Mouse (Mus musculus): ENCODE results near the gene Gm5799. TPM values are rescaled to one million over a fixed set of nuclear protein-coding genes. Genes with fewer than 3 reads are reported as not detected.
"Not testable (repeated sequence)": the region's sequence is repeated elsewhere in the genome, so short reads cannot be mapped to it uniquely, and the experiment has no call there.

Gene Gm5799
- polyA plus RNA-seq (2015; fragmentation: Nextera tagmentation; extraction: Ambion mirVana): not detected in 2 replicates

GRCm38 (mm10) chr14:43543276-43543675 is at the start of gene Gm5799:
TSS of gene Gm5799 (plus strand) at chr14:43543576.
- H3K36me3 ChIP-seq (ENCODE audit: control insufficient read depth, insufficient read depth); H3K27ac ChIP-seq (ENCODE audit: low read depth, low read length); ATAC-seq; H3K9me3 ChIP-seq (ENCODE audit: control insufficient read depth); H3K4me3 ChIP-seq (ENCODE audit: low read depth, low read length); H3K4me2 ChIP-seq (replicated peaks; ENCODE audit: low read depth); H3K9ac ChIP-seq (ENCODE audit: low read depth, low read length); H3K27me3 ChIP-seq (replicated peaks; ENCODE audit: control insufficient read depth, insufficient read depth, low read length); H3K4me1 ChIP-seq (replicated peaks; ENCODE audit: control insufficient read depth, insufficient read depth, low read length): not testable (repeated sequence)
- 89% methylated on average over 1 of the region's 2 CpGs for WGBS

GRCm38 (mm10) chr14:43531052-43532010 is 12.0 kb upstream of the Gm5799 start:
- H3K4me3 ChIP-seq (ENCODE audit: low read depth, low read length); H3K4me1 ChIP-seq (replicated peaks; ENCODE audit: control insufficient read depth, insufficient read depth, low read length); H3K36me3 ChIP-seq (ENCODE audit: control insufficient read depth, insufficient read depth); H3K9ac ChIP-seq (ENCODE audit: low read depth, low read length); H3K27me3 ChIP-seq (replicated peaks; ENCODE audit: control insufficient read depth, insufficient read depth, low read length); H3K9me3 ChIP-seq (ENCODE audit: control insufficient read depth); H3K27ac ChIP-seq (ENCODE audit: low read depth, low read length); ATAC-seq; H3K4me2 ChIP-seq (replicated peaks; ENCODE audit: low read depth): not testable (repeated sequence)
- WGBS: 33% methylated on average over 12 of the region's 15 CpGs

GRCm38 (mm10) chr14:43532011-43532383 is 11.4 kb upstream of the Gm5799 start:
- not testable (repeated sequence) for H3K4me1 ChIP-seq (replicated peaks; ENCODE audit: control insufficient read depth, insufficient read depth, low read length); H3K27me3 ChIP-seq (replicated peaks; ENCODE audit: control insufficient read depth, insufficient read depth, low read length); H3K9me3 ChIP-seq (ENCODE audit: control insufficient read depth); H3K4me3 ChIP-seq (ENCODE audit: low read depth, low read length); H3K27ac ChIP-seq (ENCODE audit: low read depth, low read length); H3K36me3 ChIP-seq (ENCODE audit: control insufficient read depth, insufficient read depth); ATAC-seq; H3K4me2 ChIP-seq (replicated peaks; ENCODE audit: low read depth); H3K9ac ChIP-seq (ENCODE audit: low read depth, low read length)
- WGBS: no CpG with 5 or more reads among the region's 6 CpGs

DNA sequence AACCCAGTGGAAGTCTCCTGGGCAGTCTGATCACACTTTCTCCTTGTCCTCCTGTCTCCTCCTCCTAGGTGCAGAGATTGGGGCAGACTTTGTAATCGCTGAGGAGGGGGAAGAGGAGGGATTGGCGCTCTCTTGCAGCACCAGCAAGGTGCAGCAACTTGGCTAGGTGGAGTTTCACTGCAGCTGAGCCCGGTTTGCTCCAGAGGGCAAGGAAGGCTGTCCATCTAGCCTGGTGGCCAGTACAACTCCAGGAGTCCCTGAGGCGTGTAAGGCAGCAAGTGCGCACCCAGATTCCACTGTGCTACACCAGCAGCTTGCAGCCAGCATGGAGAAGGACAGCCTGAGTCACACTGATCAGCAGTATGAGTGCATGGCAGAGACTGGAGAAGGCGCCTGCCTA is 11.0 kb upstream of the Gm5799 start:
- not testable (repeated sequence) for H3K9me3 ChIP-seq (ENCODE audit: control insufficient read depth); ATAC-seq; H3K27ac ChIP-seq (ENCODE audit: low read depth, low read length); H3K4me3 ChIP-seq (ENCODE audit: low read depth, low read length); H3K27me3 ChIP-seq (replicated peaks; ENCODE audit: control insufficient read depth, insufficient read depth, low read length); H3K36me3 ChIP-seq (ENCODE audit: control insufficient read depth, insufficient read depth); H3K4me1 ChIP-seq (replicated peaks; ENCODE audit: control insufficient read depth, insufficient read depth, low read length); H3K4me2 ChIP-seq (replicated peaks; ENCODE audit: low read depth); H3K9ac ChIP-seq (ENCODE audit: low read depth, low read length)
- 36% methylated on average over 5 of the region's 6 CpGs for WGBS

GRCm38 (mm10) chr14:43538144-43538543 is 5.2 kb upstream of the Gm5799 start:
- 68% methylated on average over 2 of the region's 2 CpGs for WGBS
- H3K9ac ChIP-seq (ENCODE audit: low read depth, low read length); H3K9me3 ChIP-seq (ENCODE audit: control insufficient read depth); ATAC-seq; H3K4me2 ChIP-seq (replicated peaks; ENCODE audit: low read depth); H3K4me3 ChIP-seq (ENCODE audit: low read depth, low read length); H3K27ac ChIP-seq (ENCODE audit: low read depth, low read length); H3K4me1 ChIP-seq (replicated peaks; ENCODE audit: control insufficient read depth, insufficient read depth, low read length); H3K36me3 ChIP-seq (ENCODE audit: control insufficient read depth, insufficient read depth); H3K27me3 ChIP-seq (replicated peaks; ENCODE audit: control insufficient read depth, insufficient read depth, low read length): not testable (repeated sequence)

DNA sequence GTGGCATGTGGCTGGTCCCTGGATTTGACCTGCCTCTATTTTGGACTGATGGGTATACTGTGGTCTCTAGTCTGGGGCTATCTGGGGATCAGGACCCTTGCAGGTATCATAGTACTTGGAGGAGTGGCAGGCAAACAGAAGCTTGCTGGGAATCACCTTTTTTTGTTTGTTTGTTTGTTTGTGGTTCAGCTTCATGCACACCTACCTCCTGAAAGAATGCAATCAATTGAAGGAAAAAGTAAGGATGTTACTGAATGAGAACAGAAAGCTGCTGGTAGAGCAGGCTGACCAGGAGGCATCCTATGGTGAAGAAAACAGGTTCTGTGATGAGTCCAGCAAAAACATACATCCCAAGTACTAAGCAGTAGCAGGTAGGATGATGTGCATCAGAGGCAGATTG is 2.9 kb downstream of the Gm5799 start:
- H3K27me3 ChIP-seq (replicated peaks; ENCODE audit: control insufficient read depth, insufficient read depth, low read length); H3K4me1 ChIP-seq (replicated peaks; ENCODE audit: control insufficient read depth, insufficient read depth, low read length); ATAC-seq: not testable (repeated sequence)

GRCm38 (mm10) chr14:43552271-43552670 is 8.9 kb downstream of the Gm5799 start:
- H3K27me3 ChIP-seq (replicated peaks; ENCODE audit: control insufficient read depth, insufficient read depth, low read length); H3K4me3 ChIP-seq (ENCODE audit: low read depth, low read length); H3K27ac ChIP-seq (ENCODE audit: low read depth, low read length); H3K4me1 ChIP-seq (replicated peaks; ENCODE audit: control insufficient read depth, insufficient read depth, low read length); H3K36me3 ChIP-seq (ENCODE audit: control insufficient read depth, insufficient read depth); H3K9me3 ChIP-seq (ENCODE audit: control insufficient read depth); H3K9ac ChIP-seq (ENCODE audit: low read depth, low read length); ATAC-seq; H3K4me2 ChIP-seq (replicated peaks; ENCODE audit: low read depth): not testable (repeated sequence)
- WGBS: 85% methylated on average over 2 of the region's 2 CpGs

More for the DNA sequence above, 2.9 kb downstream of the Gm5799 start:
- H3K27ac ChIP-seq (ENCODE audit: low read depth, low read length); H3K4me3 ChIP-seq (ENCODE audit: low read depth, low read length); H3K36me3 ChIP-seq (ENCODE audit: control insufficient read depth, insufficient read depth); H3K4me2 ChIP-seq (replicated peaks; ENCODE audit: low read depth); H3K9ac ChIP-seq (ENCODE audit: low read depth, low read length); H3K9me3 ChIP-seq (ENCODE audit: control insufficient read depth): not testable (repeated sequence)

- WGBS: 80% methylated on average over 4 of the region's 4 CpGs
- H3K4me3 ChIP-seq (ENCODE audit: low read depth, low read length); ATAC-seq; H3K36me3 ChIP-seq (ENCODE audit: control insufficient read depth, insufficient read depth); H3K27me3 ChIP-seq (replicated peaks; ENCODE audit: control insufficient read depth, insufficient read depth, low read length); H3K9ac ChIP-seq (ENCODE audit: low read depth, low read length); H3K4me2 ChIP-seq (replicated peaks; ENCODE audit: low read depth); H3K4me1 ChIP-seq (replicated peaks; ENCODE audit: control insufficient read depth, insufficient read depth, low read length); H3K9me3 ChIP-seq (ENCODE audit: control insufficient read depth); H3K27ac ChIP-seq (ENCODE audit: low read depth, low read length): not testable (repeated sequence)
Measured at GRCm38 (mm10) chr14:43577969-43578368, 34.6 kb downstream of the Gm5799 start.

- H3K4me3 ChIP-seq (ENCODE audit: low read depth, low read length); H3K9me3 ChIP-seq (ENCODE audit: control insufficient read depth); ATAC-seq; H3K4me2 ChIP-seq (replicated peaks; ENCODE audit: low read depth); H3K9ac ChIP-seq (ENCODE audit: low read depth, low read length); H3K36me3 ChIP-seq (ENCODE audit: control insufficient read depth, insufficient read depth); H3K27me3 ChIP-seq (replicated peaks; ENCODE audit: control insufficient read depth, insufficient read depth, low read length); H3K4me1 ChIP-seq (replicated peaks; ENCODE audit: control insufficient read depth, insufficient read depth, low read length); H3K27ac ChIP-seq (ENCODE audit: low read depth, low read length): not testable (repeated sequence)
- 85% methylated on average over 1 of the region's 2 CpGs for WGBS
Measured at GRCm38 (mm10) chr14:43579046-43579445, 35.7 kb downstream of the Gm5799 start, which contains the start of gene Gm17654. TSS of gene Gm17654 (minus strand) at chr14:43579146.
